ENCODE assay signal across 7 mouse cellular contexts in genomic region chr2:144166102-144166750, GRCm38 (mm10).
A peak's percentile ranks its signal among the peaks of the same experiment; 100 is the strongest.
DNase-seq lines count a peak whose midpoint lies in the region; ATAC-seq and TF ChIP-seq lines count a peak whose summit lies in the region.

No protein-coding gene starts in this region.

- 31% methylated on average over 12 of the region's 12 CpGs for WGBS in lung, adult 2 months
- 30% methylated on average over 12 of the region's 12 CpGs for WGBS in limb, embryonic 11.5 days
- 27% methylated on average over 12 of the region's 12 CpGs for WGBS in small intestine, adult 2 months

- TF ChIP-seq POLR2A in lung, adult 2 months (IDR thresholded peaks at IDR 0.05; ENCODE audit: borderline replicate concordance, extremely low read depth, low read depth, low read length): no peak
- peak; percentile 43; the same call in 1 of the 2 replicates for TF ChIP-seq POLR2A in embryonic fibroblast, embryonic 13.5 days (IDR thresholded peaks at IDR 0.05; ENCODE audit: low read depth, low read length)
- no peak for TF ChIP-seq POLR2A in small intestine, adult 2 months (IDR thresholded peaks at IDR 0.05; ENCODE audit: low read depth, low read length)

- H3K4me1 ChIP-seq in lung, adult 2 months (ENCODE audit: control insufficient read depth, insufficient read depth, low read length): peaks cover 5% of the 10 kb centered on the region; the same call in 1 of the 2 replicates
- peaks cover 11% of the 10 kb centered on the region; the same call in 1 of the 2 replicates for H3K4me1 ChIP-seq in embryonic fibroblast, embryonic 13.5 days (ENCODE audit: control insufficient read depth, insufficient read depth, low read length)
- H3K4me1 ChIP-seq in limb, embryonic 11.5 days (ENCODE audit: control insufficient read depth, insufficient read depth, low read length): 0 out of 2 replicates have a peak, but pooled peaks cover under 1% of the 10 kb centered on the region
- H3K4me1 ChIP-seq in small intestine, adult 2 months (ENCODE audit: control insufficient read depth, insufficient read depth, insufficient read length, low read length): peaks cover 37% of the 10 kb centered on the region

- H3K36me3 ChIP-seq in limb, embryonic 11.5 days (ENCODE audit: control insufficient read depth, insufficient read depth, low read length): no peaks in the 10 kb centered on the region
- no peaks in the 10 kb centered on the region for H3K36me3 ChIP-seq in small intestine, adult 2 months (ENCODE audit: control insufficient read depth, insufficient read depth, low read length)

- no peak for TF ChIP-seq CTCF in lung, adult 2 months (IDR thresholded peaks at IDR 0.05; ENCODE audit: insufficient read depth, low read length)
- TF ChIP-seq CTCF in embryonic fibroblast, embryonic 13.5 days (IDR thresholded peaks at IDR 0.05; ENCODE audit: borderline replicate concordance, insufficient read depth, low read length): no peak
- no peak for TF ChIP-seq CTCF in small intestine, adult 2 months (IDR thresholded peaks at IDR 0.05; ENCODE audit: extremely low read depth, insufficient read length, insufficient replicate concordance, low read depth, low read length)

- no peaks in the 10 kb centered on the region for H3K9me3 ChIP-seq in limb, embryonic 11.5 days (ENCODE audit: control insufficient read depth, low read length)

- peak overlapping the region; percentile 86 for H3K4me3 ChIP-seq in lung, adult 2 months (replicated peaks; ENCODE audit: extremely low read depth, low read depth, low read length)
- peak overlapping the region; percentile 62 for H3K4me3 ChIP-seq in embryonic fibroblast, embryonic 13.5 days (ENCODE audit: insufficient read depth, low read length)
- H3K4me3 ChIP-seq in limb, embryonic 11.5 days (ENCODE audit: low read depth, low read length): peak overlapping the region; percentile 53
- peak overlapping the region; percentile 87 for H3K4me3 ChIP-seq in small intestine, adult 2 months (ENCODE audit: low read depth, low read length)

- no peak for ATAC-seq in limb, embryonic 11.5 days (ENCODE audit: insufficient number of reproducible peaks, low FRiP score, low TSS enrichment, low read depth)
- ATAC-seq in inflammation-experienced regulatory T-cells, adult 6 months: no peak

- no peak for DNase-seq in lung, adult 2 months
- DNase-seq in lung, adult 18-20 months: no peak
- peak; percentile 49 for DNase-seq in limb, embryonic 11.5 days (ENCODE audit: low spot score)
- DNase-seq in left cerebral cortex, adult 9 months (ENCODE audit: low spot score in 2 of 2): no peak

- H3K4me2 ChIP-seq in limb, embryonic 11.5 days (ENCODE audit: low read depth, severe bottlenecking): peak overlapping the region; percentile 91

- H3K27ac ChIP-seq in embryonic fibroblast, embryonic 13.5 days (ENCODE audit: insufficient read depth, low read length): peak overlapping the region; percentile 99
- no peak overlapping the region for H3K27ac ChIP-seq in limb, embryonic 11.5 days (replicated peaks; ENCODE audit: low read depth, low read length)
- peak overlapping the region; percentile 99 for H3K27ac ChIP-seq in small intestine, adult 2 months (ENCODE audit: insufficient read depth, low read depth, low read length)

- H3K9ac ChIP-seq in limb, embryonic 11.5 days (ENCODE audit: low read length): peak overlapping the region; percentile 74; the same call in 1 of the 2 replicates

- no peaks in the 10 kb centered on the region for H3K27me3 ChIP-seq in limb, embryonic 11.5 days (ENCODE audit: control insufficient read depth, insufficient read depth, low read length)
- H3K27me3 ChIP-seq in small intestine, adult 2 months (ENCODE audit: control insufficient read depth, insufficient read depth, low read length): no peaks in the 10 kb centered on the region
